9 mouse cellular contexts compared by ENCODE assay signal in genomic region chr4:141260007-141260723, GRCm38 (mm10). TPM values are rescaled to one million over a fixed set of nuclear protein-coding genes. Genes with fewer than 3 reads are reported as not detected.
DNase-seq lines count a peak whose midpoint lies in the region; ATAC-seq and TF ChIP-seq lines count a peak whose summit lies in the region.
"Had no signal": no experiment of that assay in that cellular context is flagged by ENCODE, and none has a peak within 500 bp of the region (broad histone marks: within the 10 kb centered on the region; RNA-seq: fewer than 3 reads in every experiment).

No protein-coding gene starts in this region.

- no peak for TF ChIP-seq CTCF in gastrocnemius, adult 2 months (IDR thresholded peaks at IDR 0.05)
- no peak for TF ChIP-seq CTCF in brain, embryonic 14.5 days (IDR thresholded peaks at IDR 0.05; ENCODE audit: borderline replicate concordance, extremely low read depth, insufficient read depth, insufficient read length)

- H3K4me3 ChIP-seq in gastrocnemius, adult 2 months: peak overlapping the region; percentile 53
- peak overlapping the region; percentile 10; the same call in 1 of the 2 replicates for H3K4me3 ChIP-seq in limb, embryonic 13.5 days

- no peak for DNase-seq in gastrocnemius, adult 2 months
- no peak for DNase-seq in gastrocnemius, adult 18-20 months (ENCODE audit: low spot score)
- DNase-seq in 3134 (ENCODE audit: extremely low read depth, insufficient read length, low spot score): peak; percentile 76
- peak; percentile 81 for DNase-seq in brain, embryonic 14.5 days (ENCODE audit: low read depth)
- no peak for DNase-seq in gastrocnemius, postnatal 10 days
- no peak for DNase-seq in thymus, postnatal 4 days
- no peak for DNase-seq in retina, embryonic 14.5 days (ENCODE audit: low spot score)
- DNase-seq: cerebellum, adult 11-12 months had no signal

- 60% methylated on average over 16 of the region's 16 CpGs for WGBS in limb, embryonic 13.5 days

- no peaks in the 10 kb centered on the region for H3K9me3 ChIP-seq in limb, embryonic 13.5 days

- intact Hi-C loops in gastrocnemius, adult 2 months (cut with DNase I): no loop called here

- ATAC-seq in limb, embryonic 13.5 days (ENCODE audit: low FRiP score, low read depth): 0 out of 2 replicates have a peak, but pooled peaks have one; percentile 10

- no peaks in the 10 kb centered on the region for H3K27me3 ChIP-seq in limb, embryonic 13.5 days

- no peak for TF ChIP-seq POLR2A in brain, embryonic 14.5 days (IDR thresholded peaks at IDR 0.05; ENCODE audit: borderline replicate concordance, extremely low read depth, insufficient read depth, insufficient read length, poor library complexity, severe bottlenecking)

- H3K27ac ChIP-seq in gastrocnemius, adult 2 months: no peak overlapping the region
- no peak overlapping the region for H3K27ac ChIP-seq in limb, embryonic 13.5 days

- peaks cover 5% of the 10 kb centered on the region for H3K4me1 ChIP-seq in limb, embryonic 13.5 days

- no peak overlapping the region for H3K9ac ChIP-seq in limb, embryonic 13.5 days

- H3K4me2 ChIP-seq in limb, embryonic 13.5 days (replicated peaks): peak overlapping the region; percentile 40

- peaks cover 15% of the 10 kb centered on the region for H3K36me3 ChIP-seq in limb, embryonic 13.5 days

RNA-seq across cellular contexts. Expression of gene Arhgef19, which starts 20.9 kb away (rescaled TPM):
- under 1 TPM; 0.31 to 0.33 TPM for total RNA-seq in gastrocnemius, adult 2 months (2021)
- under 1 TPM; 0.32 to 0.33 TPM for total RNA-seq in gastrocnemius, adult 18-20 months (2021)
- polyA plus RNA-seq in brain, embryonic 14.5 days (2012; rRNA removed): 1.5 and 2.6 TPM in 2 replicates
- 8.1 and 10.9 TPM in 2 replicates for polyA plus RNA-seq in limb, embryonic 13.5 days (2015; fragmentation: Nextera tagmentation; extraction: Ambion mirVana)
- total RNA-seq in gastrocnemius, postnatal 10 days (2021): 1 to 10 TPM; 2.6 to 3.2 TPM

RNA-seq across cellular contexts. Expression of gene Epha2, which starts 40.9 kb away (rescaled TPM):
- total RNA-seq in gastrocnemius, adult 2 months (2021): 1 to 10 TPM; 1.8 to 2.6 TPM
- 1 to 10 TPM; 1.6 to 2.9 TPM for total RNA-seq in gastrocnemius, adult 18-20 months (2021)
- 4.1 and 6.4 TPM in 2 replicates for polyA plus RNA-seq in brain, embryonic 14.5 days (2012; rRNA removed)
- 2.6 and 3.9 TPM in 2 replicates for polyA plus RNA-seq in limb, embryonic 13.5 days (2015; fragmentation: Nextera tagmentation; extraction: Ambion mirVana)
- total RNA-seq in gastrocnemius, postnatal 10 days (2021): 1 to 10 TPM; 3.9 to 5.9 TPM

RNA-seq across cellular contexts. Expression of gene Rsg1, which starts 46.4 kb away (rescaled TPM):
- total RNA-seq in gastrocnemius, adult 2 months (2021): not detected
- under 1 TPM in 1 of 2 experiments, not detected in 1; 0.31 TPM for total RNA-seq in gastrocnemius, adult 18-20 months (2021)
- 5.2 and 5.5 TPM in 2 replicates for polyA plus RNA-seq in brain, embryonic 14.5 days (2012; rRNA removed)
- polyA plus RNA-seq in limb, embryonic 13.5 days (2015; fragmentation: Nextera tagmentation; extraction: Ambion mirVana): 6.1 and 8.4 TPM in 2 replicates
- total RNA-seq in gastrocnemius, postnatal 10 days (2021): under 1 TPM; 0.70 to 0.89 TPM

Comparison
In these comparisons a context has a peak if more than half of its experiments do, and no peak if none do; other contexts are left out.
1. DNase-seq: peak in 3134 (single experiment) and brain, embryonic 14.5 days (single experiment); none in gastrocnemius, adult 2 months (single experiment), gastrocnemius, adult 18-20 months (single experiment), gastrocnemius, postnatal 10 days (single experiment), thymus, postnatal 4 days (single experiment) and retina, embryonic 14.5 days (single experiment).